Mouse (Mus musculus): ENCODE measurements at regions not wholly inside any gene's neighbourhood (a gene's known extent, or its start where the extent isn't known, plus 50 kb on each side); places are given as distances from the start of the nearest gene placed in this dataset.
A peak's percentile ranks its signal among the peaks of the same experiment; 100 is the strongest.

DNA sequence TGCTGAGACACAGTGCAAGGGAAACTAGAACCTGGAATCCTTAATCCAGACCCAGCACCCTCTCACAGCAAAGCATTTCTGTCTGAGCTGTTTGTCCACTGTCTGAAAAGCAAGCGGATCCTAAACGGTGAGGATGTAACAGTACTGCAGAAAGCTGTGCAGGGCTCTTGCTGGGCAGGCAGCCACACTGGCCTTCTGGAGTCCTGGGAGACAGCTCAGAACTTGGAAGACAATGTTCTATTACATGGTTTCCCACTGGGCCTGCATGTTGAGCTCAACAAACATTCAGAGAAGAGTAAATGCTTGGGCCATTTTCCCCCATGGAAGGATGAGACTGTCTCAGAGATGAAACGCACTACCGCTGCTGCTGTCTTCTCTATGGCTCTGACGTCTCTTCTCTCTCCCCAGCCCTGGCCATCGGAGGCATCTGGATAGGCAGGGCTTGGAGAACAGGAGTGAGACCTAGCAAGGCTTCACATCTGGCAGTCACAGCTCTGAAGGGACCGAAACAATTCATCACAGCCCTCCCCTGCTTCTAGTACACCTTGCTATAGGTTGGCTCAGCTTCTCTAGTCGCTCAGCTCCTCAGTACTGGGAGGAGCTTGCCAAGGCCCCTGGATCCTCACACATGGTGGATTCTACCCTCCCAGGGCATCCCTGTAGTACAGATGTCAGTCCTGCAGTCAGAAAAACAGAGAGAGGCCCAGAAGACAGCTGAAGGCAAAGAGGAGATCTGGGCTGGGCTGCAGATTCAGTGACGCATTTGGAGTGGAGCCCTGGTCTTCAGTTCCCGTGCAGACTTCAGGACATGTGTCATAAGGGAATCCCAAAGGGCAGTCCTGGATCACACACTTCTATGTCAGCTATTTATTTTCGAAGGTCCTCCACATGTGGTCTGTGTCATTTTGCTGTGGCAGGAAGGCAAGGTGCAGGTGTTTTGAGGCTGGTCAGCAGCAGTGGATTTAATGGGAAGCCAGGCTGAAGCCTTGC, 171.7 kb downstream of the Trim29 start:
- Histone ChIP-seq H3K4me3 (ENCODE audit: low read depth, low read length) (no peak overlapping the region), H3K9ac (ENCODE audit: low read depth, poor library complexity, severe bottlenecking) (no peak overlapping the region), H3K27me3 (ENCODE audit: control insufficient read depth, insufficient read depth, low read length, poor library complexity, severe bottlenecking) (no peaks in the 10 kb centered on the region), H3K4me1 (ENCODE audit: control insufficient read depth, insufficient read depth, low read length) (no peaks in the 10 kb centered on the region), H3K36me3 (ENCODE audit: control insufficient read depth, insufficient read depth, low read length, poor library complexity, severe bottlenecking) (no peaks in the 10 kb centered on the region), H3K27ac (ENCODE audit: insufficient read depth, low read length) (no peak overlapping the region), H3K9me3 (replicated peaks; ENCODE audit: control insufficient read depth, insufficient read depth, low read length, poor library complexity, severe bottlenecking) (0 out of 2 replicates have a peak, but pooled peaks cover 2% of the 10 kb centered on the region)
- TF ChIP-seq POLR2A (IDR thresholded peaks at IDR 0.05; ENCODE audit: insufficient read depth, low read length) (no peak), CTCF (IDR thresholded peaks at IDR 0.05; ENCODE audit: low read depth, low read length) (no peak), EP300 (IDR thresholded peaks at IDR 0.05; ENCODE audit: insufficient read depth, low read depth, low read length) (no peak)

DNA sequence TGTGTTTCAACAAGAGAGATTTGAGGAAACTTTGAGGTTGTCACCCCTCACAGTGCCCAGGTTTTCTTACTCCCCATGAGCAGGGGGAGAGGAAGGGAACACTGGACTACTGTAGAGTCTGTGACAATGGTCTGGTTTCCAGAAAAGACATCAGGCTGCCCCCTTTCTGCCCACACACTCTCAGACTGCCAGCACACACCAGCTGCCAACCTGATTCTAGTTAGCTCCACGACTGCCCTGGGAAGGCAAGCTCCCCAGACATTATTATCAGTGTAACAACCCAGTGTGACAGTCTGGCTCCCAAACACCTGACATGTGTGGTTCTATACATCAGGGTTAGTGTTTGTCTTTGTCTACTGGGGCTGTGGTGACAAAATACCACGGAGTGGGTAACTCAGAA, 172.5 kb downstream of the Trim29 start:
- 0 out of 2 replicates have a peak, but pooled peaks cover 2% of the 10 kb centered on the region for H3K9me3 ChIP-seq (replicated peaks; ENCODE audit: control insufficient read depth, insufficient read depth, low read length, poor library complexity, severe bottlenecking)
- H3K4me3 ChIP-seq (ENCODE audit: low read depth, low read length): no peak overlapping the region
- no peak overlapping the region for H3K27ac ChIP-seq (ENCODE audit: insufficient read depth, low read length)
- no peaks in the 10 kb centered on the region for H3K27me3 ChIP-seq (ENCODE audit: control insufficient read depth, insufficient read depth, low read length, poor library complexity, severe bottlenecking)
- H3K36me3 ChIP-seq (ENCODE audit: control insufficient read depth, insufficient read depth, low read length, poor library complexity, severe bottlenecking): no peaks in the 10 kb centered on the region
- H3K9ac ChIP-seq (ENCODE audit: low read depth, poor library complexity, severe bottlenecking): no peak overlapping the region
- H3K4me1 ChIP-seq (ENCODE audit: control insufficient read depth, insufficient read depth, low read length): no peaks in the 10 kb centered on the region
- TF ChIP-seq CTCF (IDR thresholded peaks at IDR 0.05; ENCODE audit: low read depth, low read length): no peak
- no peak for TF ChIP-seq POLR2A (IDR thresholded peaks at IDR 0.05; ENCODE audit: insufficient read depth, low read length)
- no peak for TF ChIP-seq EP300 (IDR thresholded peaks at IDR 0.05; ENCODE audit: insufficient read depth, low read depth, low read length)

DNA sequence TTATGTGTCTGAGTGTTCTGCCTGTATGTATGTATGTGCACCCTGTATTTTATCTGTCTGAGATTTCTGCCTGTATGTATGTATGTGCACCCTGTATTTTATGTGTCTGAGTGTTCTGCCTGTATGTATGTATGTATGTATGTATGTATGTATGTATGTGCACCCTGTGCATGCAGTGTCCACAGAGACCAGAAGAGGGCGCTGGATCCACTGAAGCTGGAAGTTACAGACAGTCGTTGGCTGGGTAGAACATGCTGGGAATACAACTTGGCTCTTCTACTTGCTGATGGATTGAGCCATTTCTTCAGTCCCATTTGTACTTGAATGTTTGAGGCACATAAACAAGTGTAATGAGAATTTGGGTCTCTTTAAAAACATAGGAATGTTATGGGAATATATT, 173.3 kb downstream of the Trim29 start:
- Histone ChIP-seq H3K36me3 (ENCODE audit: control insufficient read depth, insufficient read depth, low read length, poor library complexity, severe bottlenecking) (no peaks in the 10 kb centered on the region), H3K27me3 (ENCODE audit: control insufficient read depth, insufficient read depth, low read length, poor library complexity, severe bottlenecking) (no peaks in the 10 kb centered on the region), H3K9ac (ENCODE audit: low read depth, poor library complexity, severe bottlenecking) (no peak overlapping the region), H3K4me1 (ENCODE audit: control insufficient read depth, insufficient read depth, low read length) (no peaks in the 10 kb centered on the region), H3K4me3 (ENCODE audit: low read depth, low read length) (no peak overlapping the region), H3K27ac (ENCODE audit: insufficient read depth, low read length) (no peak overlapping the region), H3K9me3 (replicated peaks; ENCODE audit: control insufficient read depth, insufficient read depth, low read length, poor library complexity, severe bottlenecking) (0 out of 2 replicates have a peak, but pooled peaks cover 2% of the 10 kb centered on the region)
- no peak for TF ChIP-seq EP300 (IDR thresholded peaks at IDR 0.05; ENCODE audit: insufficient read depth, low read depth, low read length)
- no peak for TF ChIP-seq POLR2A (IDR thresholded peaks at IDR 0.05; ENCODE audit: insufficient read depth, low read length)
- TF ChIP-seq CTCF (IDR thresholded peaks at IDR 0.05; ENCODE audit: low read depth, low read length): no peak

DNA sequence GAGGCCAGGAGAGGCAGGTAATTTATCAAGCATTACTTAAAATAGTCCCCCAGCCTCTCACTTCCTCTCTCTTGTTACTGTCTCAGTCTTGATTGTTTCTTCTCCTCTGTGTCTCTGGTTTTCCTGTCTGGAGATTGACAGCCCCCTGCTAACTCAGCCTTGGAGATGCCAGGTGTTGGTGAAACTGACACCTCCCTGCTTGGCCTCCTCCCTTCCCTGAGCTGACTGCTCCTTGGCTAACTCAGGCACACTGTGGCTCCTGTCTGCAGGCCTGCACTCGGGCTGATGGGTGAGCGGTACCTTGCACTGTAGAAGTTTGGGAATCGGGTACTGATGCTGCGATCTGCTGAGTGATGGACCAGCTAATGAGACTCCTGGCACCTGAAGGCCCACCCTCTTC, 176.1 kb downstream of the Trim29 start:
- Histone ChIP-seq H3K27me3 (ENCODE audit: control insufficient read depth, insufficient read depth, low read length, poor library complexity, severe bottlenecking) (no peaks in the 10 kb centered on the region), H3K9ac (ENCODE audit: low read depth, poor library complexity, severe bottlenecking) (no peak overlapping the region), H3K9me3 (replicated peaks; ENCODE audit: control insufficient read depth, insufficient read depth, low read length, poor library complexity, severe bottlenecking) (0 out of 2 replicates have a peak, but pooled peaks cover 2% of the 10 kb centered on the region), H3K4me3 (ENCODE audit: low read depth, low read length) (no peak overlapping the region), H3K4me1 (ENCODE audit: control insufficient read depth, insufficient read depth, low read length) (peaks cover 2% of the 10 kb centered on the region), H3K36me3 (ENCODE audit: control insufficient read depth, insufficient read depth, low read length, poor library complexity, severe bottlenecking) (no peaks in the 10 kb centered on the region), H3K27ac (ENCODE audit: insufficient read depth, low read length) (no peak overlapping the region)
- TF ChIP-seq EP300 (IDR thresholded peaks at IDR 0.05; ENCODE audit: insufficient read depth, low read depth, low read length) (no peak), CTCF (IDR thresholded peaks at IDR 0.05; ENCODE audit: low read depth, low read length) (no peak), POLR2A (IDR thresholded peaks at IDR 0.05; ENCODE audit: insufficient read depth, low read length) (no peak)

DNA sequence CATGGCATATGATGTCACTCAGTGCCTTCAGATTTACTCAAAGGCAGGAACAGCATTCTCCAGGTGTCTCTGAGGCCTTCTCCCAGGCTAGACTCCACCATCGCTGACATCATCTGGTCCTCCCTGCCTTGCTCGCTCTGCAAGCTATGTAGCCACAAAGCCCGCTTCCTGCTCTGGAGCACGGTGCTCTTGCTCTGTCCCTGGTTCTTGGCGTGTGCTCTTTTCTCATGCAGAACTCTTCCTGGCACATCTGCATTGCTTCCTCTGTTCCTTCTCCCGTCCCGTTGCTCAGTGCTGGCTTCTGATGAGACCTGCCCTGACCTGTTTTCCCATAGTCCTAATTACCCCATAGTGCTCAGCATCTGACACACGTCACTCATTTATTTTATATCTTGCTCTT, 178.6 kb downstream of the Trim29 start:
- H3K27ac ChIP-seq (ENCODE audit: insufficient read depth, low read length): no peak overlapping the region
- peaks cover 2% of the 10 kb centered on the region for H3K4me1 ChIP-seq (ENCODE audit: control insufficient read depth, insufficient read depth, low read length)
- TF ChIP-seq CTCF (IDR thresholded peaks at IDR 0.05; ENCODE audit: low read depth, low read length) (no peak), EP300 (IDR thresholded peaks at IDR 0.05; ENCODE audit: insufficient read depth, low read depth, low read length) (peak; percentile 70; the same call in 1 of the 2 replicates)
- H3K36me3 ChIP-seq (ENCODE audit: control insufficient read depth, insufficient read depth, low read length, poor library complexity, severe bottlenecking): no peaks in the 10 kb centered on the region
- H3K9ac ChIP-seq (ENCODE audit: low read depth, poor library complexity, severe bottlenecking): no peak overlapping the region
- H3K9me3 ChIP-seq (replicated peaks; ENCODE audit: control insufficient read depth, insufficient read depth, low read length, poor library complexity, severe bottlenecking): no peaks in the 10 kb centered on the region
- no peaks in the 10 kb centered on the region for H3K27me3 ChIP-seq (ENCODE audit: control insufficient read depth, insufficient read depth, low read length, poor library complexity, severe bottlenecking)
- no peak overlapping the region for H3K4me3 ChIP-seq (ENCODE audit: low read depth, low read length)
